Mouse (Mus musculus): ENCODE results near the gene Higd1c. TPM values are rescaled to one million over a fixed set of nuclear protein-coding genes. Genes with fewer than 3 reads are reported as not detected.
A peak's percentile ranks its signal among the peaks of the same experiment; 100 is the strongest.
"Not testable (repeated sequence)": the region's sequence is repeated elsewhere in the genome, so short reads cannot be mapped to it uniquely, and the experiment has no call there.

Gene Higd1c
- polyA plus RNA-seq, 1 experiment: not detected

DNA sequence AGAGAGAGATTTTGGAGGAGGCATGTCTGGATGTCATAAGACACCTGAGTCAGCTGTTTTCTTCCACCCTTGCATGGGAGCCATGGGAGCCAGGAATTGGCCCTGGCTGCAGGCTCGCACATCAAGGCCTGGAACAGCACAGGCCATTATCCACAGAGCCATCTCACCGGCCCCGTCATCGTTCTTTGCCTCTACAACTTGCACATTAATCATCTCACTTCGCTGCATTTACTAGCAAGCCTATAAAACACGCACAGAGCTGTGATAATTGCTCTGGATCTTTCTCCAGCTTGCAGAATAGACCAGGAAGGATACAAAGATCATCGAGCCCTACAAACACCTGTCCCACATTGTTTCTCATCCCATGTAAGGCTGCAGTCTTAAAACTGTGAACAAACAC, 33.6 kb upstream of the Higd1c start:
- no peaks in the 10 kb centered on the region for H3K36me3 ChIP-seq (ENCODE audit: control insufficient read depth, insufficient read depth, low read length)
- H3K4me1 ChIP-seq (ENCODE audit: control insufficient read depth, insufficient read depth, insufficient read length): no peaks in the 10 kb centered on the region
- TF ChIP-seq POLR2A (IDR thresholded peaks at IDR 0.05; ENCODE audit: low read depth, low read length) (no peak), CTCF (IDR thresholded peaks at IDR 0.05; ENCODE audit: extremely low read depth, insufficient read depth, insufficient read length, insufficient replicate concordance) (no peak)
- DNase-seq (ENCODE audit: low read depth in 1 of 2, low spot score in 2 of 2): no peak
- H3K4me3 ChIP-seq (ENCODE audit: extremely low read depth, insufficient read depth, insufficient read length): no peak overlapping the region
- H3K27ac ChIP-seq (ENCODE audit: insufficient read depth, low read length): no peak overlapping the region
- 89% methylated on average over 7 of the region's 7 CpGs for WGBS
- no peaks in the 10 kb centered on the region for H3K27me3 ChIP-seq (ENCODE audit: control insufficient read depth, insufficient read depth, low read length)

- not testable (repeated sequence) for H3K4me1 ChIP-seq (ENCODE audit: control insufficient read depth, insufficient read depth, insufficient read length); DNase-seq (ENCODE audit: low read depth in 1 of 2, low spot score in 2 of 2); H3K36me3 ChIP-seq (ENCODE audit: control insufficient read depth, insufficient read depth, low read length); H3K27me3 ChIP-seq (ENCODE audit: control insufficient read depth, insufficient read depth, low read length); H3K4me3 ChIP-seq (ENCODE audit: extremely low read depth, insufficient read depth, insufficient read length); H3K27ac ChIP-seq (ENCODE audit: insufficient read depth, low read length)
- 85% methylated on average over 3 of the region's 10 CpGs for WGBS
These were observed 32.0 kb upstream of the Higd1c start for GRCm38 (mm10) chr15:100332077-100332961.

- no peak within 1 kb of the TSS for H3K27ac ChIP-seq (ENCODE audit: insufficient read depth, low read length)
- H3K4me3 ChIP-seq (ENCODE audit: extremely low read depth, insufficient read depth, insufficient read length): no peak within 1 kb of the TSS; the same call in 1 of the 2 replicates
- H3K4me1 ChIP-seq (ENCODE audit: control insufficient read depth, insufficient read depth, insufficient read length): no peaks in the 10 kb centered on the region
- no peaks in the 10 kb centered on the region for H3K36me3 ChIP-seq (ENCODE audit: control insufficient read depth, insufficient read depth, low read length)
- no peak for TF ChIP-seq CTCF (IDR thresholded peaks at IDR 0.05; ENCODE audit: extremely low read depth, insufficient read depth, insufficient read length, insufficient replicate concordance)
- no peaks in the 10 kb centered on the region for H3K27me3 ChIP-seq (ENCODE audit: control insufficient read depth, insufficient read depth, low read length)
- 75% methylated on average over 10 of the region's 10 CpGs for WGBS
- DNase-seq (ENCODE audit: low read depth in 1 of 2, low spot score in 2 of 2): no peak
These were observed 29.7 kb upstream of the Higd1c start, which contains the start of gene Mettl7a3 for GRCm38 (mm10) chr15:100334629-100335028. Mettl7a3 (plus strand) TSS chr15:100334929.

GRCm38 (mm10) chr15:100337328-100337727, 27.0 kb upstream of the Higd1c start:
- not testable (repeated sequence) for H3K27ac ChIP-seq (ENCODE audit: insufficient read depth, low read length); H3K36me3 ChIP-seq (ENCODE audit: control insufficient read depth, insufficient read depth, low read length); H3K4me3 ChIP-seq (ENCODE audit: extremely low read depth, insufficient read depth, insufficient read length); DNase-seq (ENCODE audit: low read depth in 1 of 2, low spot score in 2 of 2); H3K4me1 ChIP-seq (ENCODE audit: control insufficient read depth, insufficient read depth, insufficient read length); H3K27me3 ChIP-seq (ENCODE audit: control insufficient read depth, insufficient read depth, low read length)

DNA sequence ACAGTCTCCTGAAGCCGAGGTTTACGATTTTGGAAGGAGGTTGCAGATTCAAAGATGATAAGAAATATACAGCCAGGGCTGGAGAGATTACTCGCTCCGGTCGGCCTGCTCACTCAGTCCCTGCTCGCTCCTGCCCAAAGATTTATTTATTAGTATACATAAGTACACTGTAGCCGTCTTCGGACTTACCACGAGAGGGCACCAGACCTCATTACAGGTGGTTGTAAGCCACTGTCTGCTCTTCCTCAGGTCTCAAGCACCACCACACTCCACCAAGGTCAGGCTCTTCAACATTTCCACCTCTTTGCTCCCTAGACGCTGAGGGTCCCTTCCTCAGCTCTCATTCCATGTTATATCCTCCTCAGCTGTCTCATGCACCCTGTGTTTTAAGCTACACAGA, 26.5 kb upstream of the Higd1c start:
- 31% methylated on average over 10 of the region's 10 CpGs for WGBS
- peak; percentile 11 to 71 for DNase-seq (ENCODE audit: low read depth in 1 of 2, low spot score in 2 of 2)

GRCm38 (mm10) chr15:100341314-100341980, 22.9 kb upstream of the Higd1c start:
- not testable (repeated sequence) for H3K27me3 ChIP-seq (ENCODE audit: control insufficient read depth, insufficient read depth, low read length); H3K4me3 ChIP-seq (ENCODE audit: extremely low read depth, insufficient read depth, insufficient read length); H3K27ac ChIP-seq (ENCODE audit: insufficient read depth, low read length); H3K36me3 ChIP-seq (ENCODE audit: control insufficient read depth, insufficient read depth, low read length); H3K4me1 ChIP-seq (ENCODE audit: control insufficient read depth, insufficient read depth, insufficient read length); DNase-seq (ENCODE audit: low read depth in 1 of 2, low spot score in 2 of 2)
- 85% methylated on average over 4 of the region's 5 CpGs for WGBS

More for the DNA sequence above, 26.5 kb upstream of the Higd1c start:
- not testable (repeated sequence) for H3K36me3 ChIP-seq (ENCODE audit: control insufficient read depth, insufficient read depth, low read length); H3K4me3 ChIP-seq (ENCODE audit: extremely low read depth, insufficient read depth, insufficient read length); H3K27ac ChIP-seq (ENCODE audit: insufficient read depth, low read length); H3K4me1 ChIP-seq (ENCODE audit: control insufficient read depth, insufficient read depth, insufficient read length); H3K27me3 ChIP-seq (ENCODE audit: control insufficient read depth, insufficient read depth, low read length)

DNA sequence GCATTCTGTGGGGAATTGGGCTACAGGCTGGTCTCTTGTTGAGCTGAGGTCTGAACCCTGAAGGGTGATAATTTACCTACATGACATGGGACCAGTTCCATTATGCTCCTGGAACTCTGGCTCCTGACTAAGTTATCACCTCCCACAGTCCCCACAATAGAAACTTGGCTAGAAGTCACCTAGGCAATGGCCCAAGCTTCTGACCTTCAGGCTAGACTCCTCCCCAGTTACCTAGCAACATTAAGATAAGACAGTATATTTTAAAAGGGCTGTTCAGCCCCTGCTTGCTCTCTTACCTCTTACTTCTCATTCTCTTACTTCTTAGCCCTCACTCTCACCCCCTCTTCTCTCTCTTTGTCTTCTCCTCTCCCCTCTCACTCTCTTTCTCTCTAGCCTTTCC, 18.9 kb upstream of the Higd1c start:
- no peak for DNase-seq (ENCODE audit: low read depth in 1 of 2, low spot score in 2 of 2)
- no peaks in the 10 kb centered on the region for H3K36me3 ChIP-seq (ENCODE audit: control insufficient read depth, insufficient read depth, low read length)
- no peak overlapping the region for H3K27ac ChIP-seq (ENCODE audit: insufficient read depth, low read length)
- TF ChIP-seq POLR2A (IDR thresholded peaks at IDR 0.05; ENCODE audit: low read depth, low read length): no peak
- TF ChIP-seq CTCF (IDR thresholded peaks at IDR 0.05; ENCODE audit: extremely low read depth, insufficient read depth, insufficient read length, insufficient replicate concordance): no peak
- H3K4me3 ChIP-seq (ENCODE audit: extremely low read depth, insufficient read depth, insufficient read length): no peak overlapping the region
- no peaks in the 10 kb centered on the region for H3K27me3 ChIP-seq (ENCODE audit: control insufficient read depth, insufficient read depth, low read length)
- H3K4me1 ChIP-seq (ENCODE audit: control insufficient read depth, insufficient read depth, insufficient read length): no peaks in the 10 kb centered on the region

Measured in spleen, adult 2 months (tissue).